Mouse (Mus musculus): Measurements from ENCODE around the gene Tgm2. TPM values are rescaled to one million over a fixed set of nuclear protein-coding genes. Genes with fewer than 3 reads are reported as not detected.

Gene Tgm2
- polyA plus RNA-seq, 1 experiment from 2014 or later, result 123 TPM

GRCm38 (mm10) chr2:158116653-158117052 is 29.6 kb downstream of the Tgm2 start:
- H3K36me3 ChIP-seq (ENCODE audit: control insufficient read depth, insufficient read depth, low read length), result 0 out of 2 replicates have a peak, but pooled peaks cover 6% of the 10 kb centered on the region
- no peak overlapping the region for H3K4me2 ChIP-seq (ENCODE audit: low read depth, low read length)
- no peaks in the 10 kb centered on the region for H3K9me3 ChIP-seq (replicated peaks; ENCODE audit: control insufficient read depth, low read length)
- 31% methylated on average over 6 of the region's 6 CpGs for WGBS
- H3K27me3 ChIP-seq (ENCODE audit: control insufficient read depth, insufficient read depth, low read length), result no peaks in the 10 kb centered on the region
- H3K27ac ChIP-seq (ENCODE audit: low read length), result no peak overlapping the region
- no peak for ATAC-seq (ENCODE audit: insufficient read depth, low FRiP score)
- H3K4me3 ChIP-seq (replicated peaks; ENCODE audit: low read length), result no peak overlapping the region
- H3K9ac ChIP-seq (ENCODE audit: low read length), result no peak overlapping the region
- peaks cover 24% of the 10 kb centered on the region for H3K4me1 ChIP-seq (ENCODE audit: control insufficient read depth, insufficient read depth, low read length)

- H3K27ac ChIP-seq (ENCODE audit: low read length), result no peak overlapping the region
These were observed 30.3 kb downstream of the Tgm2 start for GRCm38 (mm10) chr2:158115838-158116453.

GRCm38 (mm10) chr2:158114931-158115330 is 31.3 kb downstream of the Tgm2 start:
- ATAC-seq (ENCODE audit: insufficient read depth, low FRiP score), result 0 out of 2 replicates have a peak, but pooled peaks have one; percentile 23
- Histone ChIP-seq H3K4me2 (ENCODE audit: low read depth, low read length) (no peak overlapping the region), H3K4me1 (ENCODE audit: control insufficient read depth, insufficient read depth, low read length) (peaks cover 22% of the 10 kb centered on the region), H3K9ac (ENCODE audit: low read length) (no peak overlapping the region), H3K4me3 (replicated peaks; ENCODE audit: low read length) (no peak overlapping the region), H3K27ac (ENCODE audit: low read length) (peak overlapping the region; percentile 40; the same call in 1 of the 2 replicates), H3K36me3 (ENCODE audit: control insufficient read depth, insufficient read depth, low read length) (0 out of 2 replicates have a peak, but pooled peaks cover 6% of the 10 kb centered on the region), H3K9me3 (replicated peaks; ENCODE audit: control insufficient read depth, low read length) (no peaks in the 10 kb centered on the region), H3K27me3 (ENCODE audit: control insufficient read depth, insufficient read depth, low read length) (no peaks in the 10 kb centered on the region)
- WGBS, result 41% methylated on average over 5 of the region's 5 CpGs

More at GRCm38 (mm10) chr2:158115838-158116453, 30.3 kb downstream of the Tgm2 start:
- Histone ChIP-seq H3K4me2 (ENCODE audit: low read depth, low read length) (no peak overlapping the region), H3K9me3 (replicated peaks; ENCODE audit: control insufficient read depth, low read length) (no peaks in the 10 kb centered on the region), H3K27me3 (ENCODE audit: control insufficient read depth, insufficient read depth, low read length) (no peaks in the 10 kb centered on the region), H3K4me3 (replicated peaks; ENCODE audit: low read length) (no peak overlapping the region), H3K9ac (ENCODE audit: low read length) (no peak overlapping the region), H3K36me3 (ENCODE audit: control insufficient read depth, insufficient read depth, low read length) (0 out of 2 replicates have a peak, but pooled peaks cover 6% of the 10 kb centered on the region), H3K4me1 (ENCODE audit: control insufficient read depth, insufficient read depth, low read length) (peaks cover 20% of the 10 kb centered on the region)
- 86% methylated on average over 3 of the region's 3 CpGs for WGBS
- ATAC-seq (ENCODE audit: insufficient read depth, low FRiP score), result no peak

- no peaks in the 10 kb centered on the region for H3K27me3 ChIP-seq (ENCODE audit: control insufficient read depth, insufficient read depth, low read length)
- H3K9me3 ChIP-seq (replicated peaks; ENCODE audit: control insufficient read depth, low read length), result no peaks in the 10 kb centered on the region
- H3K27ac ChIP-seq (ENCODE audit: low read length), result peak overlapping the region; percentile 89
- ATAC-seq (ENCODE audit: insufficient read depth, low FRiP score), result peak; percentile 79
- 24% methylated on average over 9 of the region's 9 CpGs for WGBS
- peak overlapping the region; percentile 15; the same call in 1 of the 2 replicates for H3K4me3 ChIP-seq (replicated peaks; ENCODE audit: low read length)
- peak overlapping the region; percentile 46 for H3K9ac ChIP-seq (ENCODE audit: low read length)
- H3K4me1 ChIP-seq (ENCODE audit: control insufficient read depth, insufficient read depth, low read length), result peaks cover 32% of the 10 kb centered on the region
- H3K36me3 ChIP-seq (ENCODE audit: control insufficient read depth, insufficient read depth, low read length), result 0 out of 2 replicates have a peak, but pooled peaks cover 6% of the 10 kb centered on the region
- peak overlapping the region; percentile 35 for H3K4me2 ChIP-seq (ENCODE audit: low read depth, low read length)
These were observed 32.5 kb downstream of the Tgm2 start for GRCm38 (mm10) chr2:158113591-158114257.

- H3K9me3 ChIP-seq (replicated peaks; ENCODE audit: control insufficient read depth, low read length), result no peaks in the 10 kb centered on the region
- peak overlapping the region; percentile 58 for H3K9ac ChIP-seq (ENCODE audit: low read length)
- no peaks in the 10 kb centered on the region for H3K27me3 ChIP-seq (ENCODE audit: control insufficient read depth, insufficient read depth, low read length)
- H3K27ac ChIP-seq (ENCODE audit: low read length), result peak overlapping the region; percentile 96
- peak; percentile 24; the same call in 1 of the 2 replicates for ATAC-seq (ENCODE audit: insufficient read depth, low FRiP score)
- WGBS, result 7% methylated on average over 8 of the region's 8 CpGs
- no peak overlapping the region for H3K4me3 ChIP-seq (replicated peaks; ENCODE audit: low read length)
- H3K4me2 ChIP-seq (ENCODE audit: low read depth, low read length), result no peak overlapping the region
- peaks cover 46% of the 10 kb centered on the region for H3K4me1 ChIP-seq (ENCODE audit: control insufficient read depth, insufficient read depth, low read length)
- no peaks in the 10 kb centered on the region for H3K36me3 ChIP-seq (ENCODE audit: control insufficient read depth, insufficient read depth, low read length)
These were observed 36.7 kb downstream of the Tgm2 start for GRCm38 (mm10) chr2:158109516-158109915.

GRCm38 (mm10) chr2:158106947-158107587 is 39.2 kb downstream of the Tgm2 start:
- Histone ChIP-seq H3K9me3 (replicated peaks; ENCODE audit: control insufficient read depth, low read length) (no peaks in the 10 kb centered on the region), H3K27me3 (ENCODE audit: control insufficient read depth, insufficient read depth, low read length) (no peaks in the 10 kb centered on the region), H3K4me3 (replicated peaks; ENCODE audit: low read length) (no peak overlapping the region), H3K4me2 (ENCODE audit: low read depth, low read length) (no peak overlapping the region), H3K27ac (ENCODE audit: low read length) (peak overlapping the region; percentile 79), H3K9ac (ENCODE audit: low read length) (peak overlapping the region; percentile 3; the same call in 1 of the 2 replicates), H3K4me1 (ENCODE audit: control insufficient read depth, insufficient read depth, low read length) (peaks cover 31% of the 10 kb centered on the region), H3K36me3 (ENCODE audit: control insufficient read depth, insufficient read depth, low read length) (no peaks in the 10 kb centered on the region)
- ATAC-seq (ENCODE audit: insufficient read depth, low FRiP score), result peak; percentile 70
- WGBS, result 17% methylated on average over 6 of the region's 6 CpGs

- 75% methylated on average over 6 of the region's 6 CpGs for WGBS
- no peak for ATAC-seq (ENCODE audit: insufficient read depth, low FRiP score)
These were observed 40.6 kb downstream of the Tgm2 start for GRCm38 (mm10) chr2:158105605-158106004.

GRCm38 (mm10) chr2:158104966-158105365 is 41.3 kb downstream of the Tgm2 start:
- no peak overlapping the region for H3K27ac ChIP-seq (ENCODE audit: low read length)
- H3K27me3 ChIP-seq (ENCODE audit: control insufficient read depth, insufficient read depth, low read length), result no peaks in the 10 kb centered on the region
- 83% methylated on average over 6 of the region's 6 CpGs for WGBS
- no peak overlapping the region for H3K4me2 ChIP-seq (ENCODE audit: low read depth, low read length)
- no peak overlapping the region for H3K4me3 ChIP-seq (replicated peaks; ENCODE audit: low read length)
- H3K4me1 ChIP-seq (ENCODE audit: control insufficient read depth, insufficient read depth, low read length), result peaks cover 29% of the 10 kb centered on the region
- H3K9ac ChIP-seq (ENCODE audit: low read length), result no peak overlapping the region
- ATAC-seq (ENCODE audit: insufficient read depth, low FRiP score), result no peak
- no peaks in the 10 kb centered on the region for H3K36me3 ChIP-seq (ENCODE audit: control insufficient read depth, insufficient read depth, low read length)
- no peaks in the 10 kb centered on the region for H3K9me3 ChIP-seq (replicated peaks; ENCODE audit: control insufficient read depth, low read length)

More at GRCm38 (mm10) chr2:158105605-158106004, 40.6 kb downstream of the Tgm2 start:
- Histone ChIP-seq H3K9ac (ENCODE audit: low read length) (no peak overlapping the region), H3K27ac (ENCODE audit: low read length) (no peak overlapping the region), H3K9me3 (replicated peaks; ENCODE audit: control insufficient read depth, low read length) (no peaks in the 10 kb centered on the region), H3K4me3 (replicated peaks; ENCODE audit: low read length) (no peak overlapping the region), H3K27me3 (ENCODE audit: control insufficient read depth, insufficient read depth, low read length) (no peaks in the 10 kb centered on the region), H3K36me3 (ENCODE audit: control insufficient read depth, insufficient read depth, low read length) (no peaks in the 10 kb centered on the region), H3K4me2 (ENCODE audit: low read depth, low read length) (no peak overlapping the region), H3K4me1 (ENCODE audit: control insufficient read depth, insufficient read depth, low read length) (peaks cover 31% of the 10 kb centered on the region)

- Histone ChIP-seq H3K4me3 (replicated peaks; ENCODE audit: low read length) (no peak overlapping the region), H3K9ac (ENCODE audit: low read length) (no peak overlapping the region), H3K4me2 (ENCODE audit: low read depth, low read length) (no peak overlapping the region), H3K27me3 (ENCODE audit: control insufficient read depth, insufficient read depth, low read length) (no peaks in the 10 kb centered on the region), H3K36me3 (ENCODE audit: control insufficient read depth, insufficient read depth, low read length) (no peaks in the 10 kb centered on the region), H3K9me3 (replicated peaks; ENCODE audit: control insufficient read depth, low read length) (no peaks in the 10 kb centered on the region), H3K27ac (ENCODE audit: low read length) (no peak overlapping the region), H3K4me1 (ENCODE audit: control insufficient read depth, insufficient read depth, low read length) (peaks cover 8% of the 10 kb centered on the region)
- WGBS, result 63% methylated on average over 5 of the region's 5 CpGs
- ATAC-seq (ENCODE audit: insufficient read depth, low FRiP score), result no peak
These were observed 44.5 kb downstream of the Tgm2 start for GRCm38 (mm10) chr2:158101768-158102167.

Measured in stomach, embryonic 16.5 days (tissue).